Mouse (Mus musculus) frontal cortex, postnatal 36 days (tissue): ENCODE data around the gene Olfr1195.
"Not testable (repeated sequence)": the region's sequence is repeated elsewhere in the genome, so short reads cannot be mapped to it uniquely, and the experiment has no call there.

Source experiments
- DNase-seq, 2 experiments: peaks; one replicate each; pipeline ENCODE4 v3.0.0; 2022; ENCODE audit warnings: low spot score in 2 of 2

Gene Olfr1195

GRCm38 (mm10) chr2:88689087-88689486 lies at the start of gene Olfr1195:
Olfr1195 (minus strand) TSS chr2:88689187.
- no peak for DNase-seq

GRCm38 (mm10) chr2:88732266-88732665 lies 43.3 kb upstream of the Olfr1195 start, which contains the start of gene Olfr1197:
Olfr1197 (minus strand) TSS chr2:88732366.
- no peak for DNase-seq

- DNase-seq = no peak
Observed at GRCm38 (mm10) chr2:88704497-88704896, 15.5 kb upstream of the Olfr1195 start, which contains the start of gene Olfr1196. Olfr1196 (minus strand) TSS chr2:88704597.

GRCm38 (mm10) chr2:88675328-88675727 lies 13.7 kb downstream of the Olfr1195 start, which contains the start of gene Olfr1193:
Olfr1193 (plus strand) TSS chr2:88675628.
- DNase-seq = not testable (repeated sequence)

- no peak for DNase-seq
Observed at GRCm38 (mm10) chr2:88648209-88648608, 40.8 kb downstream of the Olfr1195 start, which contains the start of gene Olfr1192-ps1. Olfr1192-ps1 (plus strand) TSS chr2:88648509.

- DNase-seq = not testable (repeated sequence)
Observed at GRCm38 (mm10) chr2:88640242-88640641, 48.7 kb downstream of the Olfr1195 start, which contains the start of gene Olfr1191-ps1. Olfr1191-ps1 (plus strand) TSS chr2:88640542.
